Mouse (Mus musculus): ENCODE measurements around the gene Apoo. TPM values are rescaled to one million over a fixed set of nuclear protein-coding genes. Genes with fewer than 3 reads are reported as not detected.

The Apoo gene
- 2.5 and 5.1 TPM in 2 replicates for total RNA-seq (2023)

DNA sequence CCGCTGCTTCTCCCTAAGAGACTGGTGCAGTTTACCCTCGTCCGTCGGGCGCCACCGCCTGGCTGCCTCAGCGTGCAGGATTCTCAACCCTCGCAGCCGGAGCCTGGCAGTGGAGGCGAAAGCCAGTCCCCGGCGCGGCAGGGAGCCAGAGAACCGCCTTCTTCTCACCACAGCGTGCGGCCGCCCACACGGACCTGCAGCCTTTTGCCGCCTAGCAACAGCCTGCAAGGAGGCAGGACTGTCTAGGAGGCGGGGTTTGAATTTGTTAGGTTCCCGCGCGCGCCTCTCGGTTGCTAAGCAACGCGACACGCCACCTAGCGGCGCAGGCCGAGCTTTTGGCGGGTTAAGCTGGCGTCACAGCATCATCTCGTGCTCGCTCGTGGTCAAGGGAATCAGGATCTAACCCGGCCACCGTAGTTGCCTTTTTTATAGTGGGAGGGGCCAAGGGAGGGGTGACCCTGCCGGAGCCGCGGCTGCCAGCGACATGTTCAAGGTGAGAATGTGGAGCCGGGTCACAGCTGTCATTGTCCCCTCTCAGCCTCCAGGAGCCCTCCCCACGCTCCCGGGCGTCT lies at the start of gene Apoo, which contains the start of gene Fam90a1b:
TSS of gene Apoo (plus strand) at position 448 of the 572 bp plus-strand sequence.
TSS of gene Fam90a1b (minus strand) at position 108 of the 572 bp plus-strand sequence.

Other genes starting within 250 kb of the Apoo start
- 37.5 and 55.2 TPM in 2 replicates for gene Zfx, start 243.4 kb upstream of the Apoo start, total RNA-seq (2023)
- 53.5 and 56.0 TPM in 2 replicates for gene Eif2s3x, start 154.3 kb upstream of the Apoo start, total RNA-seq (2023)
- gene Klhl15, start 132.5 kb upstream of the Apoo start, total RNA-seq (2023): 8.0 and 15.1 TPM in 2 replicates
- not detected in 2 replicates for gene Fam90a1b, start 340 bp upstream of the Apoo start, total RNA-seq (2023)
- gene Maged1, start 175.0 kb downstream of the Apoo start, total RNA-seq (2023): 0.79 and 1.7 TPM in 2 replicates

All from neutrophil, adult 65 days (primary cell).